Mouse (Mus musculus): ENCODE results near the gene Pros1. TPM values are rescaled to one million over a fixed set of nuclear protein-coding genes. Genes with fewer than 3 reads are reported as not detected.

The Pros1 gene
- total RNA-seq, 1 experiment: 37.6 TPM

DNA sequence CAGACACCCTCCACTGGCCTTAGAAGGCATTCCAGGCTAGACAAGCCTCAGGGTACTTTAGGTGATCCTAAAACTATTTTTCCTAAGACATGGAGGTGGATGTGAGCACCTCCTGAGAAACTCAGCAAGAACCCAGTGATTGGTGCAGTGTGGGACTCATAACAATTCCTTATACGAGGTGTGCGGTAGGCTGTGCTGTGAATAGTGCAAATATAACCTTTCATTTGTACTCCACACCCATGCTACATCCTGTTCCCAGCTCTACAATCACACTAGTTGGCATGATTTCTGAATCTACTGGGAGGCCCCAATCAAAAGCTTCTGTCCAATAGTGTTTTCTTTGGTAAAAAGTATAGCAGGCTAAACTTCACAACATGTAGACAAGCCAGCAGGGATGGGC, 22.1 kb upstream of the Pros1 start:
- no peak overlapping the region for H3K9ac ChIP-seq (ENCODE audit: insufficient read depth, low read depth, low read length, poor library complexity, severe bottlenecking)
- H3K36me3 ChIP-seq (ENCODE audit: control insufficient read depth, insufficient read depth, low read length, poor library complexity, severe bottlenecking): no peaks in the 10 kb centered on the region
- H3K4me1 ChIP-seq (ENCODE audit: control insufficient read depth in 2 of 2, insufficient read depth in 2 of 2, low read length in 2 of 2, poor library complexity in 1 of 2): no peaks in the 10 kb centered on the region
- H3K9me3 ChIP-seq (ENCODE audit: control insufficient read depth, insufficient read depth, low read depth, low read length): no peaks in the 10 kb centered on the region
- TF ChIP-seq ZC3H11A (IDR thresholded peaks at IDR 0.05; ENCODE audit: borderline replicate concordance, low read depth, low read length) (no peak), CHD2 (IDR thresholded peaks at IDR 0.05; ENCODE audit: low read depth, low read length) (no peak), HCFC1 (IDR thresholded peaks at IDR 0.05; ENCODE audit: borderline replicate concordance, insufficient read depth, low read length) (no peak), ZNF384 (IDR thresholded peaks at IDR 0.05; ENCODE audit: low read depth, low read length) (no peak), MAFK (IDR thresholded peaks at IDR 0.05; ENCODE audit: insufficient read depth, low read depth, low read length) (no peak)
- no peak overlapping the region for H3K27ac ChIP-seq (ENCODE audit: insufficient read depth, low read depth, low read length, poor library complexity, severe bottlenecking)
- in situ Hi-C loops (cut with MboI; ENCODE audit: low sequenced_read_pairs in 2 of 2, unreplicated experiment in 2 of 2): no loop called here
- H3K4me3 ChIP-seq (ENCODE audit: insufficient read depth in 1 of 2, low read depth in 1 of 2, low read length in 2 of 2, poor library complexity in 1 of 2, severe bottlenecking in 1 of 2): no peak overlapping the region
- DNase-seq (ENCODE audit: low read depth, low spot score): no peak

DNA sequence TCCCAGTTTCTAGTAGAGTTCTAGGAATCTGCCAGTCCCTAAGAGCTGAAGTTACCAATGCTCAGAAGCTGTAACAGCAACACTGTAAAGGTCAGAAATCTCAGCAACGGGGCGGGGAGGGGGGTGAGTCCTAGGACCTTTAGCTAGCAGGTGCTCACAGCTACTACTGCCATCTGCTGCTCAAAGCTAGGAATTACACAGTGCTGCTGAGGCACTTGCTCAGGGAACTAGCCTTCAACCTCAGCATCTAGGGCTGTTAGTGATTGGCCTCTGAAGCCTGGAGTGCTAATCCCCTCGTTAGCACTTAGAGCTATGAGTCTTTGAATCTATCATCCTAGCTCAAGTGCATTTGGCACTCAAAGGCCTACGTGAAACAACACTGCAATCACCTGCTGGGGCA, 21.6 kb upstream of the Pros1 start:
- DNase-seq (ENCODE audit: low read depth, low spot score): peak; percentile 49
- Histone ChIP-seq H3K4me1 (ENCODE audit: control insufficient read depth in 2 of 2, insufficient read depth in 2 of 2, low read length in 2 of 2, poor library complexity in 1 of 2) (no peaks in the 10 kb centered on the region), H3K36me3 (ENCODE audit: control insufficient read depth, insufficient read depth, low read length, poor library complexity, severe bottlenecking) (no peaks in the 10 kb centered on the region), H3K4me3 (ENCODE audit: insufficient read depth in 1 of 2, low read depth in 1 of 2, low read length in 2 of 2, poor library complexity in 1 of 2, severe bottlenecking in 1 of 2) (no peak overlapping the region), H3K27ac (ENCODE audit: insufficient read depth, low read depth, low read length, poor library complexity, severe bottlenecking) (no peak overlapping the region), H3K9ac (ENCODE audit: insufficient read depth, low read depth, low read length, poor library complexity, severe bottlenecking) (no peak overlapping the region), H3K9me3 (ENCODE audit: control insufficient read depth, insufficient read depth, low read depth, low read length) (no peaks in the 10 kb centered on the region)
- TF ChIP-seq HCFC1 (IDR thresholded peaks at IDR 0.05; ENCODE audit: borderline replicate concordance, insufficient read depth, low read length) (no peak), ZNF384 (IDR thresholded peaks at IDR 0.05; ENCODE audit: low read depth, low read length) (no peak), ZC3H11A (IDR thresholded peaks at IDR 0.05; ENCODE audit: borderline replicate concordance, low read depth, low read length) (no peak), MAFK (IDR thresholded peaks at IDR 0.05; ENCODE audit: insufficient read depth, low read depth, low read length) (no peak), CHD2 (IDR thresholded peaks at IDR 0.05; ENCODE audit: low read depth, low read length) (no peak)
- in situ Hi-C loops (cut with MboI; ENCODE audit: low sequenced_read_pairs in 2 of 2, unreplicated experiment in 2 of 2): no loop called here

DNA sequence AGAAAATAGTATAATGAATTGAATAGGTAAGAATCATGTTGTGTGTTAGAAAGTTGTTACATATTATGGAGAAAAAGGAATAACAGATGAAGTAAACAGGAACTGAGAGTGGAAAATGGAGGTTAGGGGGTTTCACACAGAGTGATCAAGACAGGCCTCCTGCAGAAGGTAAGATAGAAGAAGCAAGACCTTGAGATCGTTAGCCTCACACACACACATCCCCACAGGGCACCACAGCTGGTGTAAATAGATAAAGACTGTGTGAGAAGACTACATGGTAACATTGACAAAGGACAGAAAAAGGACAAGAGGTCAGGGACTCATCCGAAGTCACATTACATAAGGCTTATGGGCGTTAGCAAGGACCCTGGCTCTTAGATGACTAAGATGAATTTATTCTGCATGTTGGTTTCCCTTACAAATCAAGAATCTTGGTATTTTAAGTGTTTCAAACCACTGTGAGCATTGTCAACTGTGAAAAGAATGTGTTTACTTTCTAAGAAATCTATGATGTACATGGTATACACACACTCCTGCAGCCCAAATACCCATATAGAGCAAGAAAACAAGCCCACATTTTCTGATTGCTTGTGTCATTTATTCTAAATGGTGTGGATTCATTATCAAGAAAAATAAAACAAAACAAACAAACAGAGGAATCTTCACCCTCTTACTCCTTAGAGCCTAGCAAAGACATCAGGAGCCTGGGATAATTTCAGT, 19.9 kb upstream of the Pros1 start:
- in situ Hi-C loops (cut with MboI; ENCODE audit: low sequenced_read_pairs in 2 of 2, unreplicated experiment in 2 of 2): no loop called here
- TF ChIP-seq ZNF384 (IDR thresholded peaks at IDR 0.05; ENCODE audit: low read depth, low read length): no peak
- no peak for TF ChIP-seq ZC3H11A (IDR thresholded peaks at IDR 0.05; ENCODE audit: borderline replicate concordance, low read depth, low read length)
- no peak for TF ChIP-seq CHD2 (IDR thresholded peaks at IDR 0.05; ENCODE audit: low read depth, low read length)
- TF ChIP-seq MAFK (IDR thresholded peaks at IDR 0.05; ENCODE audit: insufficient read depth, low read depth, low read length): no peak
- TF ChIP-seq HCFC1 (IDR thresholded peaks at IDR 0.05; ENCODE audit: borderline replicate concordance, insufficient read depth, low read length): no peak
- Histone ChIP-seq H3K36me3 (ENCODE audit: control insufficient read depth, insufficient read depth, low read length, poor library complexity, severe bottlenecking) (no peaks in the 10 kb centered on the region), H3K4me1 (ENCODE audit: control insufficient read depth in 2 of 2, insufficient read depth in 2 of 2, low read length in 2 of 2, poor library complexity in 1 of 2) (no peaks in the 10 kb centered on the region), H3K9me3 (ENCODE audit: control insufficient read depth, insufficient read depth, low read depth, low read length) (no peaks in the 10 kb centered on the region), H3K4me3 (ENCODE audit: insufficient read depth in 1 of 2, low read depth in 1 of 2, low read length in 2 of 2, poor library complexity in 1 of 2, severe bottlenecking in 1 of 2) (no peak overlapping the region), H3K9ac (ENCODE audit: insufficient read depth, low read depth, low read length, poor library complexity, severe bottlenecking) (no peak overlapping the region), H3K27ac (ENCODE audit: insufficient read depth, low read depth, low read length, poor library complexity, severe bottlenecking) (no peak overlapping the region)
- DNase-seq (ENCODE audit: low read depth, low spot score): no peak

DNA sequence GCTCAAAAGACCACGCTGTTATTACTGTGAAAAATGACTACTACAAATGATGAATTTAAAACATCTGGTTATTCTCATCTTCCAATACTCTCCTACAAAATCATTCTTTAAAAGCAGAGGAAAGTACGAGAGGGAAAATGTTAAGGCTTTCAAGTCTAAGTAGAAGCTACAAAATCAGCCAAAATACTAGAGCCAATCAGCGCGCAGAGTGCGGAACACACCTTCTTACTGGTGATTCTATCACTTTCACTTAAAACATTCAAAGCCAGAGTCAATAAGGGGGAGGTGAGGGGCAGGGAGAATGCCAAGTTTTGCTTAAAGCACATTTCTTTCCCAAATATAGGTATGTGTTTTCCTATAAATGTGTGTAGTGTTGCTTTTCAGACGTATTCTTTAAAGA, 8.8 kb upstream of the Pros1 start:
- H3K36me3 ChIP-seq (ENCODE audit: control insufficient read depth, insufficient read depth, low read length, poor library complexity, severe bottlenecking): no peaks in the 10 kb centered on the region
- in situ Hi-C loops (cut with MboI; ENCODE audit: low sequenced_read_pairs in 2 of 2, unreplicated experiment in 2 of 2): no loop called here
- DNase-seq (ENCODE audit: low read depth, low spot score): no peak
- H3K9me3 ChIP-seq (ENCODE audit: control insufficient read depth, insufficient read depth, low read depth, low read length): no peaks in the 10 kb centered on the region
- H3K4me3 ChIP-seq (ENCODE audit: insufficient read depth in 1 of 2, low read depth in 1 of 2, low read length in 2 of 2, poor library complexity in 1 of 2, severe bottlenecking in 1 of 2): no peak overlapping the region
- H3K27ac ChIP-seq (ENCODE audit: insufficient read depth, low read depth, low read length, poor library complexity, severe bottlenecking): no peak overlapping the region
- no peak overlapping the region for H3K9ac ChIP-seq (ENCODE audit: insufficient read depth, low read depth, low read length, poor library complexity, severe bottlenecking)
- peaks cover 2% of the 10 kb centered on the region in 2 experiments; a peak in 3 of 4 replicates for H3K4me1 ChIP-seq (ENCODE audit: control insufficient read depth in 2 of 2, insufficient read depth in 2 of 2, low read length in 2 of 2, poor library complexity in 1 of 2)
- no peak for TF ChIP-seq MAFK (IDR thresholded peaks at IDR 0.05; ENCODE audit: insufficient read depth, low read depth, low read length)
- no peak for TF ChIP-seq HCFC1 (IDR thresholded peaks at IDR 0.05; ENCODE audit: borderline replicate concordance, insufficient read depth, low read length)
- TF ChIP-seq CHD2 (IDR thresholded peaks at IDR 0.05; ENCODE audit: low read depth, low read length): no peak
- no peak for TF ChIP-seq ZNF384 (IDR thresholded peaks at IDR 0.05; ENCODE audit: low read depth, low read length)
- TF ChIP-seq ZC3H11A (IDR thresholded peaks at IDR 0.05; ENCODE audit: borderline replicate concordance, low read depth, low read length): no peak
